Mouse (Mus musculus) cortical plate, adult 2 months (tissue): Measurements from ENCODE around the gene Vcp.

ENCODE experiments used
- CTCF ChIP-seq: fragments of 200-500 bp; IDR thresholded peaks from 2 replicates; pipeline ENCODE4 v1.5.1; 2011; ENCODE audit warnings: mild to moderate bottlenecking, control low read depth, low read length; ENCODE audit not compliant: insufficient read depth; ENCODE audit errors: extremely low read depth
- POLR2A ChIP-seq: fragments of 200-500 bp; IDR thresholded peaks from 2 replicates; pipeline ENCODE4 v1.6.1; 2011; ENCODE audit warnings: mild to moderate bottlenecking, low read length, control low read depth; ENCODE audit not compliant: insufficient read depth; ENCODE audit errors: extremely low read depth

DNA sequence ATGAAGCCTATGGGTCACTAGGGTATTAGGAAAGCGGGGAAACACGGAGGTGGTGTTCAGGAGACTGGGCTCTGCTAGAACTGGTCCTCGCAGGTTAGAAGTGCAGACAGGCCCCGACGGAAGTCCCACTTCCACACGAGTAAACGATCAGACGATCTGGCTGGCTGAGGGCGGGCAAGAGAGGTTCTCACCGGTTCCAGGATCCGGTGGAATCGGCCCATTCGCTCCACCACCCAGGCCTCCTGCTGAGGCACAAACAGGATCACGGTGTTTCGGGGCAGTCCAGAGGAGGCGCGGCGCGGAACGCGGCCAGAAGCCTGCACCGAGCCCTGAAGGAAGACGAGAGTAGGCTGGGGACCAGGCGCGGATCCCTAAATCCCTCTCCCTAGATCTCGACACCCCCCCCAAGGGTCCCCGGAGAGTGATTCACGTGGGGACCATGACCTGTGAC lies 30.5 kb upstream of the Vcp start:
- TF ChIP-seq POLR2A (no peak), CTCF (no peak)
